Mouse (Mus musculus): ENCODE measurements around the gene Nmrk2.
A peak's percentile ranks its signal among the peaks of the same experiment; 100 is the strongest.
"Not testable (repeated sequence)": the region's sequence is repeated elsewhere in the genome, so short reads cannot be mapped to it uniquely, and the experiment has no call there.

Nmrk2 gene

DNA sequence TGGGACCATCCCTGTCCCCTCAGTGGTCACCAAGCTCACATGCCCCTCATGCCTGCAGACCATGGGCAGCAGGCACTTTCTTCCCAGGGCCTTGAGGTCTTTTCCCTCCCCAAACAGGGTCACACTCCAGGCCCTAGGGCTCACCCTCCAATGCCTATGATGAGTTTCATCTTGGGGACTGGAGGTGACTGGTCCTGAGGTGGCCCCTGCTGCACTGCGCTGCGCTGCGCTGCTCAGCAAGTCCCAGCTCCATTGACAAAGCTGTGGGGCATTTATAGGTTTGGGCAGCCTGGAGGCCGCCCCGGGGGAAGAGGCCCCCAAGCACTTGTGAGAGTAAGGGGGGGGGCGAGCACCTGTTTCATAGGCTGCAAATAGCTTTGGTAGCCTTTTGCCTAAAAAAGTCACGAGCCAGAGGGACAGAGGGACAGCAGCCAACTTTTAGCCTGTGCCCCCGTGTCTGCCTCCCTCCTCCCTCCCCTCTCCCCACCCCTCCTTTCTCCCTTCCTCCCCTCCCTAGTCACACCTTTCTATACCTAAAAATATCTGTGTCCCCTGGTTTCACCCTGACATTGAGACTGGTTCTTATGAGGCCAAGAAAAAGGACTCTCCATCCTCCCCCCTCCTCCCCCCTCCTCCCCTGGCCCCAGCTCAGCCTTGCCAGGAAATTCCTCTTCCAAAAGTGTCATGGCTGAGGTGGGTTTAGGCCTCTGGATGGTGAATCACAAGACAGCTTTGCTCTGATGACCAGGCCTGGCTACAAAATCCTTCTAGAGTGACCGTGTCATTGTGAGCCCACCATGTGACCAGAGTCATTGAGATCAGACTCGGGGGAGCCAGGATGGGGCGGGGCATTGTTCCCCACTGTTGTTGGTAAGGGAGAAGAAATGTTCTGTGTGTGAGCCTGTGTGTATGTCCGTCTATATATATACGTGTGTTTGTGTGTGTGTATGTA is at the start of gene Nmrk2:
Gene Nmrk2 (minus strand): TSS at position 245 of the 952 bp plus-strand sequence.
- no peak for DNase-seq

DNA sequence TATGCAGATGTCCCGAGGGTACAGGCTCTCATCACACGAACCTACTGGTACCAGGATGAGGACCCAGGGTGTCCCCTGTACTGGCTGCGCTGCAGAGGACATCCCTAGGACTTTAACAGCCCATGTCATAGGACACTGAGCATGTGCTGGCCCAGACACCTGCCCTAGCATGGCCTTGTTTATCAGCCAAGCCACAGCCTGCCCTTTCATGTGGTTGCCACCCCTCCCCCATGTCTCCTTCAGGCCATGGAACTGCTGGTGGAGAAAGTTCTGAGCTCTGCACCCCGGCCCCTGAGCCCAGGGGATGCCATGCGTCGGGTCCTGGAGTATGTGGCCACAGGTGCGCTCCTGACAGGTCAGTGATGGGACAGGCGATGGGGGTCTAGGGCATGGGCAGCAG is 47.6 kb upstream of the Nmrk2 start:
- no peak for DNase-seq

DNA sequence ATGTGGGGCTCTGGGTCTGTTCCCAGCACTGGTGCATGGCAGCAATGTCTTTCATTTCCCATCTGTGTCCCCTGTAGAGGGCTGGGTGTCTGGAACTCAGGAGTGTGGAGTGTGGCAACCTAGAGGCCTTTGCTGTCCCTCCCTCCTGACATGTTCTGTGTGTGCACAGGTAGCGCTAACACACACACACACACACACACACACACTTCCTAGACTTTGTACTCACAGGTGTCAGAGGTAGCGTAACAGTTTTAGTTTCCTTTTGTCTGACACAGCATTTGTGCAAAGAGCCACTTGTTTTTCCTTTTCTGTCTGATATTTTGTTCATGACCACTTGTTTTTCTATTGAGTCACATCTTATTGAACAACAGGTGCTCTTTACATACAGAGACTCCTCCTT is 46.0 kb upstream of the Nmrk2 start:
- no peak for DNase-seq

- no peak for DNase-seq
These were observed 43.3 kb upstream of the Nmrk2 start for GRCm38 (mm10) chr10:81245166-81245565.

- DNase-seq = peak; percentile 83 to 90
These were observed 42.7 kb upstream of the Nmrk2 start for GRCm38 (mm10) chr10:81244595-81244994.

DNA sequence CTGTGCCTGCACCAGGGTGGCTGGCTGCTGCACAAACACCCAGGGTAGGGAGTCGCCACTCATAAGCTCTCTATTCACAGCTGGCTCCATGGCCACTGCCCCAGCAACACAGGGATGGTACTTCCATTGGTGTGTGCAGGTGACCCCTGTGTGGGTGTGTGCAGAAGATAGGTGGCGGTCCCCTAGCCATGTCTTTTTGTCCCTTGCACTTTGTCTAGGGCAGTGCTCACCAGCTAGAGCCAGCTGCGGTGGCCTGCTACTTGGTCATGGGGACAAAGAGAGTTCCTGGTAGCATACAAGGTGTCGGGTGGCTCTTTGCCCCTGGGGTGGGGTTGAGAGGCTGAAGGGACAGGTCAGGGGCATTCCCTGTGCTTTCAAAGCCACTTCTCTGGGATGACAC is 42.3 kb upstream of the Nmrk2 start:
- DNase-seq = no peak

- no peak for DNase-seq
These were observed 40.2 kb upstream of the Nmrk2 start for GRCm38 (mm10) chr10:81242021-81242420.

GRCm38 (mm10) chr10:81240876-81241275 is 39.0 kb upstream of the Nmrk2 start:
- peak in 1 of 2 experiments; percentile 68 for DNase-seq

GRCm38 (mm10) chr10:81238618-81239017 is 36.8 kb upstream of the Nmrk2 start:
- DNase-seq = no peak

DNA sequence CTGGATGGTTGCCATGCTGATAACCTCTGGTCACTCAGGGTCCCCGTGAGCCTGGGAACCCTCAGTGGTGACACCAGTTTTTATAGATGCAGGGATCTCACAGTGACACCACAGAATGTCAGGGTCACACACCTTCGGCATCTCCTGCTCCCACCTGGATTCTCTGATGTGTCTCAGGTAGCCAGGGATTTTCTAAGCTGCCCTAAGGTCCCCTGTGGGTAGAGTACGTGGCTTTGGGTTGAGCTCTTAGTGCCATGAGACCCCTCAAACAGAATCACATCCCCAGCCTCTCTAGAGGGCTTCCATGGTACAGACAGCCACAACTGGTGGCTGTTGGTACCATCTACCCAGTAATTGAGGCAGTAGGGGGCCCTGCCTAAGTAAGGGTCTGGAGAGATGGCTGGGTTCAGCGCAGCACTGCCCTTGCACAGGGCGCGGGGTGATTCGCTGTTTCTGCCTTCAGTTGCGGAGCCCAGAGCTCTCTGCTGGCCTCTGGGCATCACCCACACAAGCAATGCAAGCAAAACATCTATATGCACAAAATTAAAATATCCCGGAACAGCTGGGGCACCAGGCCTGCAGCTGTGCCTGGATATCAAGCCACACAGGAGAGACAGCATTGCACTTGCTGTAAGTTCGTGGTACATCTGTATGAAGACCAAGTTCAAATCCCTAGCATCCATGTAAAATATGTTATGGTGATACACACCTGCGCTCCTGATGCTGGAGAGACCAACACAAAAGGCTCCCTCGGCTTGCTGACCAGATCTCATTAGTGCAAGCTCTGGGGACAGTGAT is 34.8 kb upstream of the Nmrk2 start:
- no peak for DNase-seq

- DNase-seq = no peak
These were observed 32.4 kb upstream of the Nmrk2 start for GRCm38 (mm10) chr10:81234206-81234605.

GRCm38 (mm10) chr10:81233226-81233585 is 31.4 kb upstream of the Nmrk2 start:
- no peak for DNase-seq

DNA sequence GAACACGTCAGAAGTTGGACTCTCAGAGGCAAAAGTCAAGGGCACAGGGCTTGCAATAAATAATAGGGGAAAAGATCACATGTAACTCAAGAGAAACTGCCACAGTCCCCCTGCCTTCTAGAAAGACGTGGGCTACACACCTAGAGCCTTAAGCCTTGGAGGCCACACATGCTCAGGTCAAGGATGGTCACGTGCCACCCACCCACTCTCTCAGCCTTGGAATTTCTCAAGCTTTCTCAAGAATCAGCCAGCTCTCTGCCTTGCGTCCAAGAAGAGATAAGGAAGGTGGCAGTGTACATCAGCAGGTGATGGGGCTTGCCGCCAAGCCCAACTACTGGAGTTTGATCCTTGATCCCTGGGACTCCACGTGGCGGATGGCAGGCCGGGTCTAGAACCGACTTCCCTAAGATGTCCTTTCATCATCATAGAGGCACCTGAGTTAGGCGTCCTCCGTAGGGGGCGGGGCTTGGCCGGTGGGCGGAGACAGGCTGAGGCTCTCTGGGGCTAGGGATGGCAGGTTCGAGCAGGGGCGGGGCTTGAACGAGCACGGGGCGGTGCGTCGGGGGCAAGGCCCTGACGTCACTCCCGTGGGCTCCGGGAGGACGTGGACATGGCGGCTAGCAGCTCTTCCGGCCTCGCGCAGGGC is 30.9 kb upstream of the Nmrk2 start, which contains the start of gene Zfr2:
Gene Zfr2 (plus strand): TSS at position 576 of the 646 bp plus-strand sequence.
- peak; percentile 96 to 97 for DNase-seq

GRCm38 (mm10) chr10:81231436-81231835 is 29.6 kb upstream of the Nmrk2 start:
- DNase-seq = peak in 1 of 2 experiments; percentile 31

DNA sequence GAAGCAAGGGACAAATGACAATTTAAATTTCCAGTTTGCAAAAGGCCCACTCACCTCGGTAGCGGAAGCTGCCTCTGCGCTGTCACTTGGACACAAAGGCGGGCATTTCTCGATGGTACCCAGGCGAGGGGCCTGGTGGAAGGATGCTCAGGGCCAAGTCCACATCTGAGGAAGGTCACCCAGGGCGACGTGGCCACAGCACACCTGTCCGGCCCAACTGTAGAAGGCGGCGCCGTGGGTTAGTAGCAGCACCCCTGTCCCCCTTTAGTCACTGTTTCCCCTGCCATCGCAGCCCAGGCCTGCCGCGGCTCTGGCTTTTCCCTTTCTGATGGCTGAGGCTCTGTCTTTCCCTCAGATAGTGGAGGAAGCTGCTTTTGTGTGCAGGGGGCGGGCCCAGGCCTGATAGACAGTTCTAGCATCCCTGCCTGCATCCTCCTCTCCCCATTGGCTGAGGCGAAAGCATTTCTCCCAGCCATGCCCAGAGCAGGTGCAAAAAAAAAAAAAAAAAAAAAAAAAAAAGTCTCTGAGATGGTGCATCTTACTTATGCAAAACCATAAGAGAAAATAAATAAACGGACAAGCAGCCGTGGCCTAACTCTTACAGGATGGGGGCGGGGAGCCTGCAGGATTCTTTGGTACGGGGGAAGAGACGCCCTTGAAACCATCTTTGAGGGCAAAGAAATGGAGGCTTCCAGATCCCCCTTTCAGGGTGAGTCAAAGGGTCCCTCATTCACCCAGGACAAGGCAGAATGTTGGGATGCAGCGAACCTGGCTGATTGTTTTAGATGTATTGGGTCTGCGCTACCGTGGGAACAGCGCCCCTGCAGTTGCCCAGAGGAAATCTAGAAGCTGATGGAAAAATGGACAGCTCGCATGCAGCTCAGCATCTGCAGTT is 28.8 kb upstream of the Nmrk2 start, which contains the start of gene Atcay:
Gene Atcay (minus strand): TSS at position 396 of the 895 bp plus-strand sequence.
- DNase-seq = peak; percentile 85 to 92

DNA sequence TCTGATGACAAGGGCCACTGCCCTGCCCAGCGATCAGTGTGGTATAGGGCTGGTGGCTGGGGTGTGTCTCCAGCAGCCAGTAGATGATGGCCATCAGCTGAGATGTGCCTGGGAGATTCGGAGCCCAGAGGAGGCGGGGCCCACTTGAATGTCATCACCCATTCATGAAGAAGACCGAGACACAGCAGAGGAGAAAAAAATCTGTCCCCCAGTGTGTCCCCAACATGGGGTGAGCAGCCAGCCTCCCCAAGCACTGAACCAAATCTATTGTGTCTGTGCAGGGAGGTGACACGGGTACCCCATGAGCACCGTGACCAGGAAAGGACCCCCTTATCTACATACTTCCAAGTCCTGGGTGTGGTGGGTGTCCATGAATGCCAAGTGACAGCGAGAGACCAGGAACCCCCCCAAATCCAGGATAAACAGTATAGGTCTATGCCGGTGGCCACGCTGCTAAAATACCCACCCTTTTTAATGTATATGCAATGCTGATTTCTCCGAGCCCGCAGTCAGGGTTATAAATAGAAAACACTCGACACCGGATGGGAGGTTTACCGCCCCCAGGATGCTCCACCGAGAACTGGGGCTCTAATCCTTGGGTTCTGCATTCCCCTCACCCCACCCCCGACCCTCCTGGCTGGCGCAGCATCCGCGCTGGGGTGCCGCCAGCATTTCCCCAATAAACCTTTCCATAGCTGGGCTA is 28.0 kb upstream of the Nmrk2 start:
- peak; percentile 51 to 66 for DNase-seq

- not testable (repeated sequence) for DNase-seq
These were observed 21.9 kb upstream of the Nmrk2 start for GRCm38 (mm10) chr10:81223731-81224130.

DNA sequence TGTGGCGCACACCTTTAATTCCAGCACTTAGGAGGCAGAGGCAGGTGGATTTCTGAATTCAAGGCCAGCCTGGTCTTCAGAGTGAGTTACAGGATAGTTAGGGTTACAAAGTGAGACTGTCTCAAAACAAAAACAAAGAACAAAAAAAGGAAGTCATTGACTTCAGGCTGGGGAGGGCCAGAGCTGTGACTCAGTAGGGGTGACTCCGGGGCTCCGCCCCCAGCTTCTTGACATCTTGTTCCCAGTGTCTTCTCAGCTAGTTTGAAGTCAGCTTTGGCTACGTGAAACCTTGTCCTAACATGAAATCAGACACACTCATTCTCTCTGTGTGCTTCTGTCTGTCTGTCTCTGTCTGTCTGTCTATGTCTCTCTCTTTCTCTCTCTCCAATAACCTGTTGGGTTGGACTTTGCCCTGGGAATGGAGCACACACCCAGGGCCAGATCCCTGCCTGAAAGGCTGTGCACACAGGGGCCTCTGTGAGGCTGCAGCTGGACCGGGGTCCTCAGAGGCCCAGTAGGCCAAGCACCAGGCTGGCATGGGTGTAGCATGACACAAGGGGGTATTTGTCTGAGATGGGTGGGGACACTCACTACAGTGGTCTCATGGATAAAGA is 19.7 kb upstream of the Nmrk2 start:
- no peak for DNase-seq

DNA sequence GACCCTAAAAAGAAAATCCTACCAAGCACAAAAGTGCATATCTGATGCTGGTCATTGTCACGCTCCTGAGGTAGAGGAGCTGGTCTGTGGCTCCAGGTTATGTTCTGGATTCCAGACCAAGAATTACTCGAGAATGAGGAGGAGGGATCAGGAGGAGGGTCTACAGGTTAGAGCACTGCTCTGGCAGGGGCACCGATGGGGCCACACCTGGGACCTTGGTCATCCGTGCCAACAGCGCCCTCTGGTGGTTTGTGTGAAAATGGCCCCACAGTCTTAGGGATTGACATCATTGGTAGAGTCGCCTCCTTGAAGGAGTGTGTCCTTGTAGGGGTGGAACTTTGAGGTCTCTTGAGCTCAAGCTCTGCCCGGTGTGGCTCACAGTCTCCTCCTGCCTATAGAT is 16.1 kb upstream of the Nmrk2 start:
- DNase-seq = peak; percentile 70 to 79

DNA sequence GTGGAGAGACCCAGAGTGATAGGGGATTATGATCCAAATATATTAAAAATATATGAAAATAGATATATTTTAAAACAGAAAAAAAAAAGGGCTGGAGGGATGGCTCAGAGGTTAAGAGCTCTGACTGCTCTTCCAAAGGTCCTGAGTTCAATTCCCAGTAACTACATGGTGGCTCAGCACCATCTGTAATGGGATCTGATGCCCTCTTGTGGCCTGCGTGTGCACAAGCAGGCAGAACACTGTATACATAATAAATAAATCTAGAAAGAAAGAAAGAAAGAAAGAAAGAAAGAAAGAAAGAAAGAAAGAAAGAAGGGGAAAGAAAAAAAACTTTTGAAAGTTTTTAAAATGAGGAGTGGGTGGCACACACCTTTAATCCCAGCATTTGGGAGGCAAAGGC is 15.4 kb upstream of the Nmrk2 start:
- DNase-seq = peak in 1 of 2 experiments; percentile 39

- DNase-seq = no peak
These were observed 15.0 kb upstream of the Nmrk2 start for GRCm38 (mm10) chr10:81216810-81217209.

All from cerebellum, adult 18-20 months (tissue).